Mouse (Mus musculus) CD4-positive naive resting alpha-beta T cell, adult 57 days (primary cell): ENCODE data around the gene Snx27. TPM values are rescaled to one million over a fixed set of nuclear protein-coding genes. Genes with fewer than 3 reads are reported as not detected.

ENCODE experiments used
- total RNA-seq: library from RNA; stranded (reverse); gene quantifications from one replicate; pipeline ENCODE4 v1.2.4, GENCODE M21; 2023

Gene Snx27
- 32.2 TPM for total RNA-seq

DNA sequence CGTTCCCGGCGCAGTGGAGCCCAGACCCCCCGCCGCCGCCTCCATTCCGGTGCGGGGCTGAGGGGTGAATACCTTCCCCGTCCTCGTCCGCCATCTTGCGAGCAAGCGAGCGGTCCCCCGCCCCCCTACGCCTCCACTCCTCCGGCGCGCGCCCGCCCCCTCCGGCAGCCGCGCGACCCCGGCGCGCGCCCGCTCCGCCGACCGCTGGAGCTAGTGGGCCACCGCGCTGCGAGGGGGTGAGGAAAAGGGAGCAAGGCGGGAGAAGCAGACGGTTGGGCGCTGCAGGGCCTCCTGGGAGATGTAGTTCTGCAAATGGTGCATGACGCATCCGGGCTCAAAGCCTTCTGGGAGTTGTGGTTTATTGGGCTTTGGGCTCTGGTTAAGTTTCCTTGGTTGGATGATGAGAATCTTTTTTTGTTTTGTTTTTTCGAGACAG, at the start of gene Snx27:
Snx27 (minus strand) TSS at position 261 of the 436 bp plus-strand sequence.

DNA sequence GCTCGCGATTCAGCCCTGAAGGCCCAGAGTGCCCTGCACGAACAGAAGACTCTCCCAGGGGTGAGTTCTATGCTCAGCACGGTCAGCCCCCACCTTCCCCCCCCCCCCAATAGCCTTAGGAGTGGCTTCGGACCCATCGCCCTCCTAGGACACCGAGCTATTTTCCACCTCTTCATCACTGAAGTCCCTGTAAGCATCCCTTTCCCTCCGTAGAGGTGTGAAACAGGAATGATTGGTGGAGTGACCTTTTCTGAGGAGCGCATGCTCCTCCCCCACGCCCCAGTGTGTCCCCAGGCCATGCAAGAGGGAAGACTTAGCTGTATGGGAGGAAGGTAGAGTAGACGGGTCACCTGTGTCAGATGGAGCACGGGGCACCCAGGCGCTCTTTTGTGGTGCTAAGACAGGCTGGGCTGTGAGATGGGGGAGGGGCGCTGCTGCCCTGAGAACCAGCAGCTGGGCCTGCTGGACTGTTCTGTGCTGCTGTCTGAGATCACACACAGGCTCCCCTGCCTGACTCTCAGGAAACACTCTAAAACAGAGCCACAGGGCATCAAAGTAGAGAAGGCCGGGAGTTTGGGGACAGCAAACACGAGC, 102.1 kb downstream of the Snx27 start, which contains the start of gene Riiad1:
Riiad1 (minus strand) TSS at position 51 of the 594 bp plus-strand sequence.

DNA sequence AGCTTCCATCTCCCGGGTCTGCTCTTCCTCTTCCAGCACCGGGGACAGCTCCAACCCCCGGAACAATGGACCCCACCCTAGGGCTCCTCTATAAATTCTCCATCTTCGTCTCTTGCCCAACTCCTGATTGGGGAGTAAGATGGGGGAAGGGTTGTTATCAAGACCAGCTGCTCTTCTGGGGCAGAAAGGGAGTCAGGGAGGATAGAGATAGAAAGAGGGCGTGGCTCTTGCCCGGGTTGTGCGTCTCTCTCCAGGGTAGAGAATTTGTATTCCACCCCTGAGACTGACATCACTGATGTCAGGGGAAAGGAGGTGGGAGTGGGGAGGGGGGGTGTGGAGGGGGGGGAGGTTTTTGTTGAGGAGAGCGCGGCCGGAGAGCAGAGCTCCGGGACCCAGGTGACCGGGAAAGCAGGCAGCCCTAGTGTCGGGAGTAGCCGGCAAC, 104.5 kb downstream of the Snx27 start, which contains the start of gene Celf3:
Celf3 (plus strand) TSS at position 315 of the 442 bp plus-strand sequence.

Other genes with a start within 250 kb of the Snx27 start
- not detected for gene Them5, start 240.6 kb downstream of the Snx27 start, total RNA-seq
- not detected for gene C2cd4d, start 220.3 kb downstream of the Snx27 start, total RNA-seq
- 0.50 TPM for gene Rorc, start 209.9 kb downstream of the Snx27 start, total RNA-seq
- gene Lingo4, start 184.2 kb downstream of the Snx27 start, total RNA-seq, result not detected
- 4.4 TPM for gene Tdrkh, start 169.4 kb downstream of the Snx27 start, total RNA-seq
- 65.7 TPM for gene Mrpl9, start 139.4 kb downstream of the Snx27 start, total RNA-seq
- not detected for gene Oaz3, start 138.8 kb downstream of the Snx27 start, total RNA-seq
- gene Celf3, start 104.4 kb downstream of the Snx27 start, total RNA-seq, result not detected
- 1.7 TPM for gene Riiad1, start 102.4 kb downstream of the Snx27 start, total RNA-seq
- not detected for gene Gm10972, start 60.4 kb upstream of the Snx27 start, total RNA-seq
- gene Tuft1, start 76.2 kb upstream of the Snx27 start, total RNA-seq, result 2.8 TPM
- gene Selenbp2, start 110.8 kb upstream of the Snx27 start, total RNA-seq, result not detected
- gene Cgn, start 203.8 kb upstream of the Snx27 start, total RNA-seq, result 0.71 TPM